Comparison of ENCODE assay signal across 8 mouse cellular contexts in genomic region chr9:98600094-98600493, GRCm38 (mm10). TPM values are rescaled to one million over a fixed set of nuclear protein-coding genes. Genes with fewer than 3 reads are reported as not detected.
A peak's percentile ranks its signal among the peaks of the same experiment; 100 is the strongest.
DNase-seq lines count a peak whose midpoint lies in the region; ATAC-seq lines count a peak whose summit lies in the region.
"Had no signal": no experiment of that assay in that cellular context is flagged by ENCODE, and none has a peak within 500 bp of the region (broad histone marks: within the 10 kb centered on the region; RNA-seq: fewer than 3 reads in every experiment).

No protein-coding gene starts in this region.

- peaks cover 38% of the 10 kb centered on the region for H3K36me3 ChIP-seq in megakaryocyte, embryonic 14.5 days (replicated peaks; ENCODE audit: low read length)
- peaks cover 40% of the 10 kb centered on the region for H3K36me3 ChIP-seq in embryonic facial prominence, embryonic 10.5 days (replicated peaks)
- H3K36me3 ChIP-seq in limb, embryonic 12.5 days, result peaks cover 32% of the 10 kb centered on the region
- H3K36me3 ChIP-seq in neural tube, embryonic 15.5 days, result peaks cover 29% of the 10 kb centered on the region

- H3K4me2 ChIP-seq in limb, embryonic 12.5 days, result peak overlapping the region; percentile 97
- H3K4me2 ChIP-seq in neural tube, embryonic 15.5 days, result peak overlapping the region; percentile 96

- H3K9ac ChIP-seq in limb, embryonic 12.5 days (replicated peaks), result no peak overlapping the region
- H3K9ac ChIP-seq in neural tube, embryonic 15.5 days (replicated peaks), result no peak overlapping the region

- no peak overlapping the region for H3K27ac ChIP-seq in embryonic facial prominence, embryonic 10.5 days (replicated peaks)
- H3K27ac ChIP-seq in limb, embryonic 12.5 days, result no peak overlapping the region
- H3K27ac ChIP-seq in neural tube, embryonic 15.5 days (replicated peaks), result no peak overlapping the region

- 83% methylated on average over 6 of the region's 6 CpGs for WGBS in embryonic facial prominence, embryonic 10.5 days
- 87% methylated on average over 6 of the region's 6 CpGs for WGBS in limb, embryonic 12.5 days
- 92% methylated on average over 6 of the region's 6 CpGs for WGBS in neural tube, embryonic 15.5 days

- peak overlapping the region; percentile 91 for H3K4me3 ChIP-seq in megakaryocyte, embryonic 14.5 days (replicated peaks)
- peak overlapping the region; percentile 96 for H3K4me3 ChIP-seq in embryonic facial prominence, embryonic 10.5 days
- peak overlapping the region; percentile 91; the same call in 1 of the 2 replicates for H3K4me3 ChIP-seq in limb, embryonic 12.5 days (replicated peaks)
- H3K4me3 ChIP-seq in neural tube, embryonic 15.5 days (replicated peaks), result no peak overlapping the region; the same call in 1 of the 2 replicates

- H3K9me3 ChIP-seq in megakaryocyte, embryonic 14.5 days, result peaks cover 12% of the 10 kb centered on the region
- no peaks in the 10 kb centered on the region for H3K9me3 ChIP-seq in embryonic facial prominence, embryonic 10.5 days
- H3K9me3 ChIP-seq in limb, embryonic 12.5 days, result peaks cover 3% of the 10 kb centered on the region; the same call in 1 of the 2 replicates
- H3K9me3 ChIP-seq in neural tube, embryonic 15.5 days (replicated peaks), result no peaks in the 10 kb centered on the region

- H3K27me3 ChIP-seq in megakaryocyte, embryonic 14.5 days (replicated peaks), result peaks cover 12% of the 10 kb centered on the region
- no peaks in the 10 kb centered on the region for H3K27me3 ChIP-seq in embryonic facial prominence, embryonic 10.5 days (replicated peaks; ENCODE audit: low read depth, poor library complexity, severe bottlenecking)
- H3K27me3 ChIP-seq in limb, embryonic 12.5 days, result no peaks in the 10 kb centered on the region
- H3K27me3 ChIP-seq in neural tube, embryonic 15.5 days (replicated peaks), result no peaks in the 10 kb centered on the region

- H3K4me1 ChIP-seq in megakaryocyte, embryonic 14.5 days, result peaks cover 20% of the 10 kb centered on the region
- peaks cover 11% of the 10 kb centered on the region for H3K4me1 ChIP-seq in embryonic facial prominence, embryonic 10.5 days
- peaks cover 11% of the 10 kb centered on the region for H3K4me1 ChIP-seq in limb, embryonic 12.5 days (replicated peaks)
- H3K4me1 ChIP-seq in neural tube, embryonic 15.5 days, result peaks cover 19% of the 10 kb centered on the region

- no peak for DNase-seq in embryonic facial prominence, embryonic 10.5 days (ENCODE audit: low spot score)
- DNase-seq in layer of hippocampus, postnatal 14 days (ENCODE audit: low spot score in 2 of 2), result no peak
- DNase-seq: kidney, adult 8-10 months had no signal

- ATAC-seq in megakaryocyte, adult 5-6 weeks (ENCODE audit: poor library complexity, severe bottlenecking), result no peak
- ATAC-seq in limb, embryonic 12.5 days (ENCODE audit: insufficient number of reproducible peaks, insufficient read depth, low FRiP score, low TSS enrichment, low read depth), result no peak
- ATAC-seq in neural tube, embryonic 15.5 days (ENCODE audit: low FRiP score), result no peak
- ATAC-seq in erythroid progenitor cell, adult 5-6 weeks (replicated peaks; ENCODE audit: low FRiP score, poor library complexity, severe bottlenecking), result no peak

RNA-seq across cellular contexts. Expression of gene Mrps22, which starts 1.4 kb away (rescaled TPM):
- 8.7 and 13.9 TPM in 2 replicates for polyA plus RNA-seq in megakaryocyte, embryonic 14.5 days (2012; ENCODE audit: insufficient read depth, low replicate concordance)
- total RNA-seq in megakaryocyte, adult 5-6 weeks (2015), result 15.2 and 18.9 TPM in 2 replicates
- 36.5 and 40.4 TPM in 2 replicates for total RNA-seq in megakaryocyte, adult 5-6 weeks (2017)
- polyA plus RNA-seq in embryonic facial prominence, embryonic 10.5 days (2016; fragmentation: Nextera tagmentation; extraction: Ambion mirVana), result 80.0 and 82.5 TPM in 2 replicates
- 66.4 and 70.4 TPM in 2 replicates for polyA plus RNA-seq in limb, embryonic 12.5 days (2016; fragmentation: Nextera tagmentation; extraction: Ambion mirVana)
- polyA plus RNA-seq in neural tube, embryonic 15.5 days (2015; fragmentation: Nextera tagmentation; extraction: Ambion mirVana), result 55.3 and 58.2 TPM in 2 replicates
- 6.8 and 19.3 TPM in 2 replicates for total RNA-seq in erythroid progenitor cell, adult 5-6 weeks (2015; ENCODE audit: low replicate concordance)
- total RNA-seq in erythroid progenitor cell, adult 5-6 weeks (2017; ENCODE audit: low replicate concordance), result 13.5 and 17.3 TPM in 2 replicates
- 10 to 100 TPM; 30.2 to 33.5 TPM for total RNA-seq in layer of hippocampus, postnatal 14 days (2021)

RNA-seq across cellular contexts. Expression of gene Copb2, which starts 36.6 kb away (rescaled TPM):
- 18.2 TPM in 1 of 2 replicates, not detected in the other for polyA plus RNA-seq in megakaryocyte, embryonic 14.5 days (2012; ENCODE audit: insufficient read depth, low replicate concordance)
- total RNA-seq in megakaryocyte, adult 5-6 weeks (2015), result 130 and 144 TPM in 2 replicates
- total RNA-seq in megakaryocyte, adult 5-6 weeks (2017), result 141 and 153 TPM in 2 replicates
- 159 and 163 TPM in 2 replicates for polyA plus RNA-seq in embryonic facial prominence, embryonic 10.5 days (2016; fragmentation: Nextera tagmentation; extraction: Ambion mirVana)
- 183 and 186 TPM in 2 replicates for polyA plus RNA-seq in limb, embryonic 12.5 days (2016; fragmentation: Nextera tagmentation; extraction: Ambion mirVana)
- polyA plus RNA-seq in neural tube, embryonic 15.5 days (2015; fragmentation: Nextera tagmentation; extraction: Ambion mirVana), result 112 and 124 TPM in 2 replicates
- total RNA-seq in erythroid progenitor cell, adult 5-6 weeks (2015; ENCODE audit: low replicate concordance), result 96.9 and 122 TPM in 2 replicates
- total RNA-seq in erythroid progenitor cell, adult 5-6 weeks (2017; ENCODE audit: low replicate concordance), result 58.8 and 78.7 TPM in 2 replicates
- 10 to 100 TPM; 93.0 to 94.0 TPM for total RNA-seq in layer of hippocampus, postnatal 14 days (2021)
